Mouse (Mus musculus): Measurements from ENCODE around the gene Cys1. TPM values are rescaled to one million over a fixed set of nuclear protein-coding genes. Genes with fewer than 3 reads are reported as not detected.

Cys1 gene
- polyA plus RNA-seq, 1 experiment from 2014 or later = 1.3 TPM

GRCm38 (mm10) chr12:24710672-24711071, 29.1 kb upstream of the Cys1 start:
- WGBS = 62% methylated on average over 5 of the region's 5 CpGs
- Histone ChIP-seq H3K27ac (ENCODE audit: low read depth, low read length) (no peak overlapping the region), H3K9me3 (ENCODE audit: control insufficient read depth, low read length) (no peaks in the 10 kb centered on the region), H3K4me1 (ENCODE audit: control insufficient read depth, insufficient read depth, low read length) (peaks cover 11% of the 10 kb centered on the region; the same call in 1 of the 2 replicates), H3K36me3 (ENCODE audit: control insufficient read depth, insufficient read depth, low read length) (no peaks in the 10 kb centered on the region), H3K4me2 (ENCODE audit: low read depth, low read length) (no peak overlapping the region), H3K4me3 (ENCODE audit: low read depth, low read length) (no peak overlapping the region), H3K9ac (replicated peaks; ENCODE audit: low read depth, low read length) (no peak overlapping the region), H3K27me3 (ENCODE audit: control insufficient read depth, insufficient read depth, low read length) (no peaks in the 10 kb centered on the region)
- ATAC-seq (ENCODE audit: low read depth) = no peak

GRCm38 (mm10) chr12:24709831-24710508, 28.4 kb upstream of the Cys1 start:
- Histone ChIP-seq H3K4me1 (ENCODE audit: control insufficient read depth, insufficient read depth, low read length) (peaks cover 11% of the 10 kb centered on the region; the same call in 1 of the 2 replicates), H3K9ac (replicated peaks; ENCODE audit: low read depth, low read length) (no peak overlapping the region), H3K36me3 (ENCODE audit: control insufficient read depth, insufficient read depth, low read length) (no peaks in the 10 kb centered on the region), H3K9me3 (ENCODE audit: control insufficient read depth, low read length) (no peaks in the 10 kb centered on the region), H3K27me3 (ENCODE audit: control insufficient read depth, insufficient read depth, low read length) (no peaks in the 10 kb centered on the region), H3K27ac (ENCODE audit: low read depth, low read length) (no peak overlapping the region), H3K4me2 (ENCODE audit: low read depth, low read length) (no peak overlapping the region), H3K4me3 (ENCODE audit: low read depth, low read length) (no peak overlapping the region)
- WGBS = 29% methylated on average over 5 of the region's 5 CpGs
- peak; percentile 21 for ATAC-seq (ENCODE audit: low read depth)

- WGBS = 31% methylated on average over 6 of the region's 6 CpGs
- Histone ChIP-seq H3K4me1 (ENCODE audit: control insufficient read depth, insufficient read depth, low read length) (peaks cover 11% of the 10 kb centered on the region; the same call in 1 of the 2 replicates), H3K27ac (ENCODE audit: low read depth, low read length) (no peak overlapping the region), H3K4me3 (ENCODE audit: low read depth, low read length) (no peak overlapping the region; the same call in 1 of the 2 replicates), H3K27me3 (ENCODE audit: control insufficient read depth, insufficient read depth, low read length) (no peaks in the 10 kb centered on the region), H3K36me3 (ENCODE audit: control insufficient read depth, insufficient read depth, low read length) (no peaks in the 10 kb centered on the region), H3K9me3 (ENCODE audit: control insufficient read depth, low read length) (no peaks in the 10 kb centered on the region), H3K4me2 (ENCODE audit: low read depth, low read length) (peak overlapping the region; percentile 68; the same call in 1 of the 2 replicates), H3K9ac (replicated peaks; ENCODE audit: low read depth, low read length) (no peak overlapping the region)
- no peak for ATAC-seq (ENCODE audit: low read depth)
Measured at GRCm38 (mm10) chr12:24709409-24709808, 27.8 kb upstream of the Cys1 start.

DNA sequence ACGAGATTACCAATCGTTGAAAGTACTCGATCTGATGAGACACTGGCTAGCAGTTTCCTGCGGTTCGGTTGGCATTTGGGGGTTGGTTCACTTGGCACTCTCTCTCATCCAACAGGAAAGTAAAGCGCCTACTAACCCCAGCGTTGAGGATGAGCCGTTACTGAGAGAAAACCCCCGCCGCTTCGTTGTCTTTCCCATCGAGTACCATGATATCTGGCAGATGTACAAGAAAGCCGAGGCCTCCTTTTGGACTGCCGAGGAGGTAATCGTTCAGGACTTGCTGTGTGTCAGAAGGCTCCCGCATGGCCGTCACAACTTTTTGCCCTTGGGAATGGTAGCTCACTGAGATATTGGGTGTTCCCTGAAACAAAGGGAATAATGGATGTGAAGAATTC, 27.2 kb upstream of the Cys1 start:
- WGBS = 1% methylated on average over 17 of the region's 17 CpGs
- ATAC-seq (ENCODE audit: low read depth) = no peak

DNA sequence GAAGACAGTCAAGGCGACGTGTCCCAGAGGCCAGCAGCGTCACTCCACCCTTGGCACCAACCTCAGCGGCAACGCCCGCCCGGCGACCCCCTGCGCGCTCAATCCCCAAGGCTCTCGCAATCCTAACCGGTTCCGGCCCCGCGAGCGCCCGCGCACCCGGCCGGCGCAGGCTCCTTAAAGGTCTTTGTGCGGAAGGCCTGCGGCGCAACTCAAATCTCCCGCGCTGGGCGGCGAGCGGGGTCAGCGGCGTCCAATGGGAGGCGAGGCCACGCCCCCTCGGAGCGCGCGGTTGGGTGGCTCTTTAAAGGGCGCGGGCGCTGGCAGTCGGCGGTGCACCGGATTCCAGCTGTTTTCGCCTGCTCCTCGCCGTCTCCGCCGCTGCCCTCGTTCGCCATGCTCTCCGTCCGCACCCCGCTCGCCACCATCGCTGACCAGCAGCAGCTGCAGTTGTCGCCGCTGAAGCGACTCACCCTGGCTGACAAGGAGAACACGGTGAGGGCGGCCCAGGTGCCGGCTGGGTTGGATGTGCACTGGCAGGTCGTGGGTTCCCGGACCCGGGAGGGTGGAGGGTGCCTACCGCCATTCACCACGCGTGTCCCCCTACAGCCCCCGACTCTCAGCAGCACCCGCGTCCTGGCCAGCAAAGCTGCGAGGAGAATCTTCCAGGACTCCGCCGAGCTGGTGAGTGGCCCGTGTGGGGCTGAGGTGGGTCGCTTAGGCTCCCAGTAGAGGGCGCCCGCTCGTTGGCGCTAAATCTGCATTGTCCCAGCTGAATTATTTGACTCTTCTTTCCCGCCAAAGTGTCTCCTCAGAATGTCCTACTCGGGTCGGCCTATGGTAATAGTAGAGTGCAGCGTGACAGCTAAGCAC, 26.6 kb upstream of the Cys1 start, which contains the start of gene Rrm2:
Gene Rrm2 (plus strand): TSS at position 288 of the 870 bp plus-strand sequence.
- peak within 1 kb of the TSS; percentile 72 for H3K9ac ChIP-seq (replicated peaks; ENCODE audit: low read depth, low read length)
- peak within 1 kb of the TSS; percentile 85 for H3K4me3 ChIP-seq (ENCODE audit: low read depth, low read length)
- ATAC-seq (ENCODE audit: low read depth) = peak; percentile 94
- no peaks in the 10 kb centered on the region for H3K36me3 ChIP-seq (ENCODE audit: control insufficient read depth, insufficient read depth, low read length)
- peak within 1 kb of the TSS; percentile 68 for H3K4me2 ChIP-seq (ENCODE audit: low read depth, low read length)
- no peaks in the 10 kb centered on the region for H3K27me3 ChIP-seq (ENCODE audit: control insufficient read depth, insufficient read depth, low read length)
- peaks cover 11% of the 10 kb centered on the region; the same call in 1 of the 2 replicates for H3K4me1 ChIP-seq (ENCODE audit: control insufficient read depth, insufficient read depth, low read length)
- WGBS = under 1% methylated on average over 77 of the region's 83 CpGs
- H3K27ac ChIP-seq (ENCODE audit: low read depth, low read length) = peak within 1 kb of the TSS; percentile 66; the same call in 1 of the 2 replicates
- no peaks in the 10 kb centered on the region for H3K9me3 ChIP-seq (ENCODE audit: control insufficient read depth, low read length)

More for the DNA sequence above, 27.2 kb upstream of the Cys1 start:
- Histone ChIP-seq H3K4me2 (ENCODE audit: low read depth, low read length) (peak overlapping the region; percentile 68), H3K27me3 (ENCODE audit: control insufficient read depth, insufficient read depth, low read length) (no peaks in the 10 kb centered on the region), H3K9ac (replicated peaks; ENCODE audit: low read depth, low read length) (peak overlapping the region; percentile 72; the same call in 1 of the 2 replicates), H3K9me3 (ENCODE audit: control insufficient read depth, low read length) (no peaks in the 10 kb centered on the region), H3K27ac (ENCODE audit: low read depth, low read length) (no peak overlapping the region), H3K36me3 (ENCODE audit: control insufficient read depth, insufficient read depth, low read length) (no peaks in the 10 kb centered on the region), H3K4me3 (ENCODE audit: low read depth, low read length) (peak overlapping the region; percentile 85), H3K4me1 (ENCODE audit: control insufficient read depth, insufficient read depth, low read length) (peaks cover 11% of the 10 kb centered on the region; the same call in 1 of the 2 replicates)

DNA sequence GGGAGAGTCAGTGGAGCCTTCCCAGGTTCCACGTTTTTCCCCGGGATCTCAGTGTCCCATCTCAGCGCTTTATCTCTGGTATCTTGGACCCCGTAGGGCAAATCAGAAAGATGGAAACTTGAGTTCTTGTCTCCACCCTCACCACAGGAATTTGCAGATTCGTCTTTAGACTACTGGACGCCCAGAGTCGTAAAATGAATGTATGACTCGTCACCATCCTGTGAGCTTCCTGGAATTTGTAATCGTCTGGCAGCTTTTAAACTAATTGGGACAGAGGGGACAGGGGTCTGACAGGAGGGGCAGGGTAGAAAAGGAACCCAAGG, 25.8 kb upstream of the Cys1 start:
- 0% methylated on average over 9 of the region's 9 CpGs for WGBS
- no peak overlapping the region for H3K9ac ChIP-seq (replicated peaks; ENCODE audit: low read depth, low read length)
- peak overlapping the region; percentile 85 for H3K4me3 ChIP-seq (ENCODE audit: low read depth, low read length)
- H3K4me1 ChIP-seq (ENCODE audit: control insufficient read depth, insufficient read depth, low read length) = peaks cover 11% of the 10 kb centered on the region; the same call in 1 of the 2 replicates
- no peak; the same call in 1 of the 2 replicates for ATAC-seq (ENCODE audit: low read depth)
- H3K27ac ChIP-seq (ENCODE audit: low read depth, low read length) = no peak overlapping the region
- H3K36me3 ChIP-seq (ENCODE audit: control insufficient read depth, insufficient read depth, low read length) = no peaks in the 10 kb centered on the region
- no peaks in the 10 kb centered on the region for H3K9me3 ChIP-seq (ENCODE audit: control insufficient read depth, low read length)
- no peaks in the 10 kb centered on the region for H3K27me3 ChIP-seq (ENCODE audit: control insufficient read depth, insufficient read depth, low read length)
- peak overlapping the region; percentile 68 for H3K4me2 ChIP-seq (ENCODE audit: low read depth, low read length)

GRCm38 (mm10) chr12:24706764-24707479, 25.3 kb upstream of the Cys1 start:
- Histone ChIP-seq H3K4me1 (ENCODE audit: control insufficient read depth, insufficient read depth, low read length) (peaks cover 11% of the 10 kb centered on the region; the same call in 1 of the 2 replicates), H3K9ac (replicated peaks; ENCODE audit: low read depth, low read length) (no peak overlapping the region), H3K9me3 (ENCODE audit: control insufficient read depth, low read length) (no peaks in the 10 kb centered on the region), H3K4me3 (ENCODE audit: low read depth, low read length) (no peak overlapping the region), H3K27me3 (ENCODE audit: control insufficient read depth, insufficient read depth, low read length) (no peaks in the 10 kb centered on the region), H3K4me2 (ENCODE audit: low read depth, low read length) (peak overlapping the region; percentile 68; the same call in 1 of the 2 replicates), H3K36me3 (ENCODE audit: control insufficient read depth, insufficient read depth, low read length) (no peaks in the 10 kb centered on the region), H3K27ac (ENCODE audit: low read depth, low read length) (no peak overlapping the region)
- WGBS = 1% methylated on average over 27 of the region's 27 CpGs
- ATAC-seq (ENCODE audit: low read depth) = no peak

- H3K9me3 ChIP-seq (ENCODE audit: control insufficient read depth, low read length) = no peaks in the 10 kb centered on the region
- H3K4me1 ChIP-seq (ENCODE audit: control insufficient read depth, insufficient read depth, low read length) = peaks cover 11% of the 10 kb centered on the region; the same call in 1 of the 2 replicates
- ATAC-seq (ENCODE audit: low read depth) = no peak
- 89% methylated on average over 15 of the region's 15 CpGs for WGBS
- H3K9ac ChIP-seq (replicated peaks; ENCODE audit: low read depth, low read length) = no peak overlapping the region
- H3K27me3 ChIP-seq (ENCODE audit: control insufficient read depth, insufficient read depth, low read length) = no peaks in the 10 kb centered on the region
- no peak overlapping the region for H3K4me3 ChIP-seq (ENCODE audit: low read depth, low read length)
- H3K27ac ChIP-seq (ENCODE audit: low read depth, low read length) = no peak overlapping the region
- H3K4me2 ChIP-seq (ENCODE audit: low read depth, low read length) = no peak overlapping the region
- no peaks in the 10 kb centered on the region for H3K36me3 ChIP-seq (ENCODE audit: control insufficient read depth, insufficient read depth, low read length)
Measured at GRCm38 (mm10) chr12:24705502-24706263, 24.1 kb upstream of the Cys1 start.
